Mouse (Mus musculus) kidney, embryonic 15.5 days (tissue): Measurements from ENCODE around the gene Ifna6. TPM values are rescaled to one million over a fixed set of nuclear protein-coding genes. Genes with fewer than 3 reads are reported as not detected.
A peak's percentile ranks its signal among the peaks of the same experiment; 100 is the strongest.
"Not testable (repeated sequence)": the region's sequence is repeated elsewhere in the genome, so short reads cannot be mapped to it uniquely, and the experiment has no call there.

Experiments used
- ATAC-seq: fragments of 200-750 bp; cut with Nextera tagmentation; replicated peaks from 2 replicates; pipeline ENCODE4 v1.8.0; 2017; ENCODE audit warnings: moderate TSS enrichment; ENCODE audit not compliant: low FRiP score
- H3K27ac ChIP-seq: fragments of 300-500 bp; sonication (generic); 2 replicates; pipeline ENCODE4 v1.5.1; 2015; ENCODE audit warnings: mild to moderate bottlenecking, inconsistent platforms
- H3K27me3 ChIP-seq: fragments of 300-500 bp; sonication (generic); 2 replicates; pipeline ENCODE4 v1.6.1; 2015; ENCODE audit warnings: inconsistent platforms
- H3K36me3 ChIP-seq: fragments of 300-500 bp; sonication (generic); 2 replicates; pipeline ENCODE4 v1.6.1; 2015; ENCODE audit warnings: inconsistent platforms
- H3K4me1 ChIP-seq: fragments of 300-500 bp; sonication (generic); 2 replicates; pipeline ENCODE4 v1.6.1; 2015; ENCODE audit warnings: inconsistent platforms
- H3K4me2 ChIP-seq: fragments of 300-500 bp; sonication (generic); 2 replicates; pipeline ENCODE4 v1.6.1; 2015; ENCODE audit warnings: moderate library complexity, mild to moderate bottlenecking, inconsistent platforms
- H3K4me3 ChIP-seq: fragments of 300-500 bp; sonication (generic); replicated peaks from 2 replicates; pipeline ENCODE4 v1.5.1; 2015; ENCODE audit warnings: mild to moderate bottlenecking, inconsistent platforms
- H3K9ac ChIP-seq: fragments of 300-500 bp; sonication (generic); 2 replicates; pipeline ENCODE4 v1.6.1; 2015; ENCODE audit warnings: mild to moderate bottlenecking, inconsistent platforms
- H3K9me3 ChIP-seq: fragments of 300-500 bp; sonication (generic); replicated peaks from 2 replicates; pipeline ENCODE4 v1.6.1; 2016; ENCODE audit warnings: inconsistent platforms
- WGBS: fragments of 180-500 bp; shearing (Covaris S2); methylation state at CpG from one replicate; pipeline ENCODE4 v1.1.7; 2015; ENCODE audit warnings: mixed read lengths; 5-methylcytosine and 5-hydroxymethylcytosine counted together
- polyA plus RNA-seq: library from polyadenylated mRNA; unstranded; fragments of >200 nt; fragmentation: Nextera tagmentation; extraction: Ambion mirVana; gene quantifications from 2 replicates; pipeline ENCODE4 v1.2.1, GENCODE M21; 2015

Ifna6 gene
- polyA plus RNA-seq, result not detected in 2 replicates

DNA sequence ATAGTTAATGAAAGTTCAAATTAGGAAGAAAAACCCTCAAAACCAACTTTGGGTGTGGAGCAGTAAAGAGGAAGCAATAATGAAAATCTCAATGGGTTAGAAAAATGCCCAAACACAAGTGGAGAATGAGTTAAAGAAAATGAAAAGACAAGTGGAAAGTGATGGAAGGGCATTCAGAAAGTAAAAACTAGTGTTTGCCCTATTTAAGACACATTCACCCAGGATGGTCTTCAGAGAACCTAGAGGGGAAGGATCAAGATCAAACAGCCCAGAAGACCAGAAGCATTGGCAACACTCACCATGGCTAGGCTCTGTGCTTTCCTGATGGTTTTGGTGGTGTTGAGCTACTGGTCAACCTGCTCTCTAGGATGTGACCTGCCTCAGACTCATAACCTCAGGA, at the start of gene Ifna6:
Gene Ifna6 (plus strand): TSS at position 301 of the 400 bp plus-strand sequence.
- not testable (repeated sequence) for H3K27ac ChIP-seq, H3K27me3 ChIP-seq, H3K9me3 ChIP-seq, H3K36me3 ChIP-seq, H3K4me2 ChIP-seq, H3K4me1 ChIP-seq, H3K4me3 ChIP-seq, ATAC-seq, H3K9ac ChIP-seq

DNA sequence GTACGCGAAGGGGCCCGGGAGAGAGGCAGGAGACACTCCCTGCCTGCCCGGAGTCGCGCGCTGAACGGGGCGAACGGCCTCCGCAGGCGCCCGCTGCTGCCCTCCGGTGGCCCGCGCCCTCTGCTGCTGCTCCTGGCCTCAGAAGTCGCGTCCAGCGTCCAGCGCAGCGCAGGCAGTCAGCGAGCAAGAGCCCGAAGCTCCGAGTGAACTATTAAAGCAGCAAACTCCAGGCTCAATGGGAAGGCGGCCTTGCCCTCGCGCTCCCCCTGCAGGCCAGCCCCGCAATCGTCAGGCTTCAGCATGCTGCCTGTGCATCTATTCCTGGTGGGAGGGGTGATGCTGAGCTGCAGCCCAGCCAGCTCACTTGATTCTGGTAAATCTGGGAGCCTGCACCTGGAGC, 47.7 kb upstream of the Ifna6 start, which contains the start of gene Gm13272:
Gene Gm13272 (plus strand): TSS at position 301 of the 400 bp plus-strand sequence.
- not testable (repeated sequence) for H3K27me3 ChIP-seq, H3K36me3 ChIP-seq, H3K9ac ChIP-seq, H3K4me1 ChIP-seq, H3K9me3 ChIP-seq, H3K4me2 ChIP-seq, ATAC-seq, H3K4me3 ChIP-seq, H3K27ac ChIP-seq
- no CpG with 5 or more reads among the region's 29 CpGs for WGBS

DNA sequence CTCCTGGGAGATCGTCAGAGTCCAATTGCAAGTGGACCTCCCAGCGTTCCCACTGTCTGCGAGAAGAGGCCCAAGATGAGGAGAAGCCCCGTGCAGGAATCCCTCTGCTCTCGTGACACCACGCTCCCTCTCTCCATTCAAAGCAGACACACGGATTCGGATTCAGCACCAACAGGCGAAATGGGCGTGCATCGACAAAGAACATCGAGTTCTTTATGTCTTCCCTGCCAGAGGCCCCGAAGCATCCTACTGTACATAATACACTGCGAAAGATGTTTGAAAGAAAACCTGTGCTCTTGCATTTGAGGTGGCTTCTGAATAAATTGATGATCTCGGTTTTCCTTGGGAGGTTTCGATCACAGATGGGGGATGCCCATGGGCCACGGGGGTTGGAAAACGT, 46.9 kb upstream of the Ifna6 start:
- not testable (repeated sequence) for H3K4me2 ChIP-seq, H3K4me3 ChIP-seq, H3K27ac ChIP-seq, H3K27me3 ChIP-seq, H3K9ac ChIP-seq, H3K36me3 ChIP-seq, ATAC-seq, H3K9me3 ChIP-seq, H3K4me1 ChIP-seq
- WGBS, result 52% methylated on average over 16 of the region's 18 CpGs

DNA sequence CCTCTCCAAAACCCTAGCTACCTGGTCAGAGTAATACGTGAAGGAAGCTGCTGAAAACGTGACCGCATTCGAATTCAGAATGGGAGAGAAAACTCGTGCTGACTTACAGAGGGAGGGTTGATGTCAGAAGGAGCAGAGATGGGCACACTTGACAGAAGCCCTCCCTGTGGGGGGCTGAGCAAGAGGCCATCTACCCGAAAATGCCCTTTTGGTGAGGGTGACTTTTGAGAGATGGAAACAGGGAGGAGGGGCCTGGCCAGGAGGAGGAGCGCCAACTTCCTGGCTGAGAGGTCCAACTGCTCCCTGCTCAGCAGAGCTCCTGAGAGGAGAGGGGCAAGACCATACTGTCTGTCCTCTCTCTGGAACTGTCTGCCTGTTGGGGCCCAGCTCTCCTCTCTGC, 45.4 kb upstream of the Ifna6 start, which contains the start of gene Ifnz:
Gene Ifnz (plus strand): TSS at position 301 of the 400 bp plus-strand sequence.
- H3K4me1 ChIP-seq, H3K9ac ChIP-seq, ATAC-seq, H3K36me3 ChIP-seq, H3K9me3 ChIP-seq, H3K27me3 ChIP-seq: not testable (repeated sequence)
- 9% methylated on average over 5 of the region's 7 CpGs for WGBS
- Histone ChIP-seq H3K4me2 (peak within 1 kb of the TSS; percentile 51), H3K4me3 (peak within 1 kb of the TSS; percentile 26), H3K27ac (peak within 1 kb of the TSS; percentile 68; the same call in 1 of the 2 replicates)

DNA sequence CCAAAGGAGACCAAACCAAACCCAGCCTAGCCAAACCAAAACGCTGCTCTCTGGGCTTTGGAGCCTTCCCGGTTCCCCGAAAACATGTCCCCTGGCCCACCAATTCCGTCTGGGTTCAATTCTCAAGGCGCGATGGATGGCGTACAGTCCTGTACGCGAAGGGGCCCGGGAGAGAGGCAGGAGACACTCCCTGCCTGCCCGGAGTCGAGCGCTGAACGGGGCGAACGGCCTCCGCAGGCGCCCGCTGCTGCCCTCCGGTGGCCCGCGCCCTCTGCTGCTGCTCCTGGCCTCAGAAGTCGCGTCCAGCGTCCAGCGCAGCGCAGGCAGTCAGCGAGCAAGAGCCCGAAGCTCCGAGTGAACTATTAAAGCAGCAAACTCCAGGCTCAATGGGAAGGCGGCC, 44.9 kb upstream of the Ifna6 start:
- H3K36me3 ChIP-seq, H3K4me1 ChIP-seq, H3K9me3 ChIP-seq, H3K27me3 ChIP-seq, ATAC-seq, H3K9ac ChIP-seq: not testable (repeated sequence)
- Histone ChIP-seq H3K4me2 (peak overlapping the region; percentile 51), H3K27ac (peak overlapping the region; percentile 68; the same call in 1 of the 2 replicates), H3K4me3 (peak overlapping the region; percentile 26)
- 0% methylated on average over 3 of the region's 31 CpGs for WGBS

DNA sequence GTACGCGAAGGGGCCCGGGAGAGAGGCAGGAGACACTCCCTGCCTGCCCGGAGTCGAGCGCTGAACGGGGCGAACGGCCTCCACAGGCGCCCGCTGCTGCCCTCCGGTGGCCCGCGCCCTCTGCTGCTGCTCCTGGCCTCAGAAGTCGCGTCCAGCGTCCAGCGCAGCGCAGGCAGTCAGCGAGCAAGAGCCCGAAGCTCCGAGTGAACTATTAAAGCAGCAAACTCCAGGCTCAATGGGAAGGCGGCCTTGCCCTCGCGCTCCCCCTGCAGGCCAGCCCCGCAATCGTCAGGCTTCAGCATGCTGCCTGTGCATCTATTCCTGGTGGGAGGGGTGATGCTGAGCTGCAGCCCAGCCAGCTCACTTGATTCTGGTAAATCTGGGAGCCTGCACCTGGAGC, 41.8 kb upstream of the Ifna6 start, which contains the start of gene Gm13276:
Gene Gm13276 (plus strand): TSS at position 301 of the 400 bp plus-strand sequence.
- H3K36me3 ChIP-seq, ATAC-seq, H3K9ac ChIP-seq, H3K4me2 ChIP-seq, H3K4me3 ChIP-seq, H3K27ac ChIP-seq, H3K4me1 ChIP-seq, H3K27me3 ChIP-seq, H3K9me3 ChIP-seq: not testable (repeated sequence)
- WGBS, result no CpG with 5 or more reads among the region's 27 CpGs

DNA sequence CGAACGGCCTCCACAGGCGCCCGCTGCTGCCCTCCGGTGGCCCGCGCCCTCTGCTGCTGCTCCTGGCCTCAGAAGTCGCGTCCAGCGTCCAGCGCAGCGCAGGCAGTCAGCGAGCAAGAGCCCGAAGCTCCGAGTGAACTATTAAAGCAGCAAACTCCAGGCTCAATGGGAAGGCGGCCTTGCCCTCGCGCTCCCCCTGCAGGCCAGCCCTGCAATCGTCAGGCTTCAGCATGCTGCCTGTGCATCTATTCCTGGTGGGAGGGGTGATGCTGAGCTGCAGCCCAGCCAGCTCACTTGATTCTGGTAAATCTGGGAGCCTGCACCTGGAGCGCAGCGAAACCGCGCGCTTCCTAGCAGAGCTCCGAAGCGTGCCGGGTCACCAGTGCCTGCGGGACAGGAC, 38.8 kb upstream of the Ifna6 start, which contains the start of gene Gm13277:
Gene Gm13277 (plus strand): TSS at position 231 of the 400 bp plus-strand sequence.
- H3K27me3 ChIP-seq, H3K27ac ChIP-seq, H3K9me3 ChIP-seq, H3K36me3 ChIP-seq, ATAC-seq, H3K9ac ChIP-seq, H3K4me3 ChIP-seq, H3K4me2 ChIP-seq, H3K4me1 ChIP-seq: not testable (repeated sequence)
- 0% methylated on average over 1 of the region's 28 CpGs for WGBS

DNA sequence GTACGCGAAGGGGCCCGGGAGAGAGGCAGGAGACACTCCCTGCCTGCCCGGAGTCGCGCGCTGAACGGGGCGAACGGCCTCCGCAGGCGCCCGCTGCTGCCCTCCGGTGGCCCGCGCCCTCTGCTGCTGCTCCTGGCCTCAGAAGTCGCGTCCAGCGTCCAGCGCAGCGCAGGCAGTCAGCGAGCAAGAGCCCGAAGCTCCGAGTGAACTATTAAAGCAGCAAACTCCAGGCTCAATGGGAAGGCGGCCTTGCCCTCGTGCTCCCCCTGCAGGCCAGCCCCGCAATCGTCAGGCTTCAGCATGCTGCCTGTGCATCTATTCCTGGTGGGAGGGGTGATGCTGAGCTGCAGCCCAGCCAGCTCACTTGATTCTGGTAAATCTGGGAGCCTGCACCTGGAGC, 36.0 kb upstream of the Ifna6 start, which contains the start of gene Gm13278:
Gene Gm13278 (plus strand): TSS at position 301 of the 400 bp plus-strand sequence.
- no CpG with 5 or more reads among the region's 28 CpGs for WGBS

DNA sequence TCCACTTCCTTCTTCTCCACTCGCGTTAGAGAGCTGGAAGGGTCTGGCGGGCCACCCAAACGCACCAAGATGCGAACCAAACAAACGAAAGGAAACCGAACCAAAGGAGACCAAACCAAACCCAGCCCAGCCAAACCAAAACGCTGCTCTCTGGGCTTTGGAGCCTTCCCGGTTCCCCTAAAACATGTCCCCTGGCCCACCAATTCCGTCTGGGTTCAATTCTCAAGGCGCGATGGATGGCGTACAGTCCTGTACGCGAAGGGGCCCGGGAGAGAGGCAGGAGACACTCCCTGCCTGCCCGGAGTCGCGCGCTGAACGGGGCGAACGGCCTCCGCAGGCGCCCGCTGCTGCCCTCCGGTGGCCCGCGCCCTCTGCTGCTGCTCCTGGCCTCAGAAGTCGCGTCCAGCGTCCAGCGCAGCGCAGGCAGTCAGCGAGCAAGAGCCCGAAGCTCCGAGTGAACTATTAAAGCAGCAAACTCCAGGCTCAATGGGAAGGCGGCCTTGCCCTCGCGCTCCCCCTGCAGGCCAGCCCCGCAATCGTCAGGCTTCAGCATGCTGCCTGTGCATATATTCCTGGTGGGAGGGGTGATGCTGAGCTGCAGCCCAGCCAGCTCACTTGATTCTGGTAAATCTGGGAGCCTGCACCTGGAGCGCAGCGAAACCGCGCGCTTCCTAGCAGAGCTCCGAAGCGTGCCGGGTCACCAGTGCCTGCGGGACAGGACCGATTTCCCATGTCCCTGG, 33.1 kb upstream of the Ifna6 start, which contains the start of gene Gm13275:
Gene Gm13275 (plus strand): TSS at position 552 of the 740 bp plus-strand sequence.
- not testable (repeated sequence) for H3K27ac ChIP-seq, ATAC-seq, H3K4me3 ChIP-seq, H3K36me3 ChIP-seq, H3K4me2 ChIP-seq, H3K9me3 ChIP-seq, H3K4me1 ChIP-seq, H3K27me3 ChIP-seq, H3K9ac ChIP-seq
- WGBS, result 2% methylated on average over 19 of the region's 52 CpGs

More for the DNA sequence above, 36.0 kb upstream of the Ifna6 start, which contains the start of gene Gm13278:
- not testable (repeated sequence) for H3K4me1 ChIP-seq, H3K27me3 ChIP-seq, ATAC-seq, H3K9ac ChIP-seq, H3K27ac ChIP-seq, H3K4me3 ChIP-seq, H3K9me3 ChIP-seq, H3K4me2 ChIP-seq, H3K36me3 ChIP-seq

DNA sequence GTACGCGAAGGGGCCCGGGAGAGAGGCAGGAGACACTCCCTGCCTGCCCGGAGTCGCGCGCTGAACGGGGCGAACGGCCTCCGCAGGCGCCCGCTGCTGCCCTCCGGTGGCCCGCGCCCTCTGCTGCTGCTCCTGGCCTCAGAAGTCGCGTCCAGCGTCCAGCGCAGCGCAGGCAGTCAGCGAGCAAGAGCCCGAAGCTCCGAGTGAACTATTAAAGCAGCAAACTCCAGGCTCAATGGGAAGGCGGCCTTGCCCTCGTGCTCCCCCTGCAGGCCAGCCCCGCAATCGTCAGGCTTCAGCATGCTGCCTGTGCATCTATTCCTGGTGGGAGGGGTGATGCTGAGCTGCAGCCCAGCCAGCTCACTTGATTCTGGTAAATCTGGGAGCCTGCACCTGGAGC, 30.1 kb upstream of the Ifna6 start, which contains the start of gene Gm13279:
Gene Gm13279 (plus strand): TSS at position 301 of the 400 bp plus-strand sequence.
- not testable (repeated sequence) for H3K4me2 ChIP-seq, H3K27ac ChIP-seq, H3K4me1 ChIP-seq, H3K9ac ChIP-seq, H3K9me3 ChIP-seq, H3K4me3 ChIP-seq, H3K36me3 ChIP-seq, ATAC-seq, H3K27me3 ChIP-seq
- no CpG with 5 or more reads among the region's 28 CpGs for WGBS

DNA sequence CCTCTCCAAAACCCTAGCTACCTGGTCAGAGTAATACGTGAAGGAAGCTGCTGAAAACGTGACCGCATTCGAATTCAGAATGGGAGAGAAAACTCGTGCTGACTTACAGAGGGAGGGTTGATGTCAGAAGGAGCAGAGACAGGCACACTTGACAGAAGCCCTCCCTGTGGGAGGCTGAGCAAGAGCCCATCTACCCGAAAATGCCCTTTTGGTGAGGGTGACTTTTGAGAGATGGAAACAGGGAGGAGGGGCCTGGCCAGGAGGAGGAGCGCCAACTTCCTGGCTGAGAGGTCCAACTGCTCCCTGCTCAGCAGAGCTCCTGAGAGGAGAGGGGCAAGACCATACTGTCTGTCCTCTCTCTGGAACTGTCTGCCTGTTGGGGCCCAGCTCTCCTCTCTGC, 27.9 kb upstream of the Ifna6 start, which contains the start of gene Gm13285:
Gene Gm13285 (plus strand): TSS at position 301 of the 400 bp plus-strand sequence.
- 13% methylated on average over 6 of the region's 7 CpGs for WGBS
- not testable (repeated sequence) for H3K4me3 ChIP-seq, H3K36me3 ChIP-seq, H3K4me2 ChIP-seq, H3K27me3 ChIP-seq, H3K4me1 ChIP-seq, H3K27ac ChIP-seq, ATAC-seq, H3K9ac ChIP-seq, H3K9me3 ChIP-seq

DNA sequence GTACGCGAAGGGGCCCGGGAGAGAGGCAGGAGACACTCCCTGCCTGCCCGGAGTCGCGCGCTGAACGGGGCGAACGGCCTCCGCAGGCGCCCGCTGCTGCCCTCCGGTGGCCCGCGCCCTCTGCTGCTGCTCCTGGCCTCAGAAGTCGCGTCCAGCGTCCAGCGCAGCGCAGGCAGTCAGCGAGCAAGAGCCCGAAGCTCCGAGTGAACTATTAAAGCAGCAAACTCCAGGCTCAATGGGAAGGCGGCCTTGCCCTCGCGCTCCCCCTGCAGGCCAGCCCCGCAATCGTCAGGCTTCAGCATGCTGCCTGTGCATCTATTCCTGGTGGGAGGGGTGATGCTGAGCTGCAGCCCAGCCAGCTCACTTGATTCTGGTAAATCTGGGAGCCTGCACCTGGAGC, 24.3 kb upstream of the Ifna6 start, which contains the start of gene Gm13287:
Gene Gm13287 (plus strand): TSS at position 301 of the 400 bp plus-strand sequence.
- H3K36me3 ChIP-seq, H3K4me2 ChIP-seq, H3K4me3 ChIP-seq, H3K27ac ChIP-seq, ATAC-seq, H3K9ac ChIP-seq, H3K4me1 ChIP-seq, H3K27me3 ChIP-seq, H3K9me3 ChIP-seq: not testable (repeated sequence)
- no CpG with 5 or more reads among the region's 29 CpGs for WGBS
